Mouse (Mus musculus) mouse embryonic stem cell (cell line): Measurements from ENCODE around the gene Dusp21.

Experiments
- in situ Hi-C, 2 experiments: fragments of 300-500 bp; cut with MboI; formaldehyde crosslinking; loops; 1 replicate in 1 of 2; 3 replicates in 1 of 2; pipeline ENCODE4 v1.14.3; 2019 to 2020; ENCODE audit warnings: low sequenced_read_pairs in 2 of 2, low pct_unique_long_range_greater_than_20kb in 1 of 2, mixed read lengths in 1 of 2; ENCODE audit not compliant: unreplicated experiment in 1 of 2

Gene Dusp21

DNA sequence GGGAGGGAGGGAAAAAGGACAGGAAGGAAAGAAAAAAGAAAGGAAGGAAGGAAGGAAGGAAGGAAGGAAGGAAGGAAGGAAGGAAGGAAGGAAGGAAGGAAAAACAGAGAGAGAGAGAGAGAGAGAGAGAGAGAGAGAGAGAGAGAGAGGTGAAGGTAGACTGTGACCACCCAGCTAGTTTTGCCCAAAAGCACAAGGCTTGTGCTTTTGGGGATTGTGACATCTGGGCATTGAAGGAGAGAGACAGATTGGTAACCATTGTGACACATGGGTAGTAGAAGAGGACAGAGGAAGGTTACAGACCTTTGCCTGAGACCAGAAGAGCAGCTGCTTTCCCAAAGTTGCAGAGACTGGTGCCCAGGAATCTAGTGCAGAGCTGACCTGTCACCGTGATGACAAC lies at the start of gene Dusp21:
Gene Dusp21, plus strand, starts transcription at position 301 of the 400 bp plus-strand sequence.
- in situ Hi-C loops = no loop called here

- in situ Hi-C loops = loop anchor here in 1 of 2 experiments (25.0 kb wide), 2 partner anchors 276 to 624 kb away; no protein-coding TSS in a partner anchor
These were observed 15.2 kb downstream of the Dusp21 start for GRCm38 (mm10) chrX:18160734-18161442.

DNA sequence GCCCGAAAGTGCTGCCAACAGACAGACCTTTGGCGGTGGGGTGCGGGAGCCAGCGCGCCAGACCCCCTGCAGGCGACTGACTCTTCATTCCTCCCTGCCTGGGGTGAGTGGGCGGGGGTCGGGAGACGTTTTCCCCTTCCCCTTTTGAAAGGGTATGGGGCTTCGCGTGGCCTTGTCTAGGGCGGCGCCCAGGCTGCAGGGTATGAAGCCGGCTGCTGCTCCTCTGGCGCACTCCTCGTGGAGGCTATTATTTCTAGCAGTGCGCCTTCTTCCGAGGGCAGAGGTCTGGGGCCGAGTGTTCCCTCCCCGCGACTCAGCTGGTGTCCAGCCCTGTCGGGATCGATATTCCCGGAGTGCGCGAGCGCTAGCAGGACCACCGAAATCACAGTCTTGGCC lies 16.1 kb downstream of the Dusp21 start:
- in situ Hi-C loops = loop anchor here in 1 of 2 experiments (25.0 kb wide), 2 partner anchors 276 to 624 kb away; no protein-coding TSS in a partner anchor

- in situ Hi-C loops = loop anchor here in 1 of 2 experiments (25.0 kb wide), 2 partner anchors 275 to 625 kb away; no protein-coding TSS in a partner anchor
These were observed 16.7 kb downstream of the Dusp21 start, which contains the start of gene Kdm6a for GRCm38 (mm10) chrX:18162192-18162857. TSS of gene Kdm6a (plus strand) at chrX:18162575.

DNA sequence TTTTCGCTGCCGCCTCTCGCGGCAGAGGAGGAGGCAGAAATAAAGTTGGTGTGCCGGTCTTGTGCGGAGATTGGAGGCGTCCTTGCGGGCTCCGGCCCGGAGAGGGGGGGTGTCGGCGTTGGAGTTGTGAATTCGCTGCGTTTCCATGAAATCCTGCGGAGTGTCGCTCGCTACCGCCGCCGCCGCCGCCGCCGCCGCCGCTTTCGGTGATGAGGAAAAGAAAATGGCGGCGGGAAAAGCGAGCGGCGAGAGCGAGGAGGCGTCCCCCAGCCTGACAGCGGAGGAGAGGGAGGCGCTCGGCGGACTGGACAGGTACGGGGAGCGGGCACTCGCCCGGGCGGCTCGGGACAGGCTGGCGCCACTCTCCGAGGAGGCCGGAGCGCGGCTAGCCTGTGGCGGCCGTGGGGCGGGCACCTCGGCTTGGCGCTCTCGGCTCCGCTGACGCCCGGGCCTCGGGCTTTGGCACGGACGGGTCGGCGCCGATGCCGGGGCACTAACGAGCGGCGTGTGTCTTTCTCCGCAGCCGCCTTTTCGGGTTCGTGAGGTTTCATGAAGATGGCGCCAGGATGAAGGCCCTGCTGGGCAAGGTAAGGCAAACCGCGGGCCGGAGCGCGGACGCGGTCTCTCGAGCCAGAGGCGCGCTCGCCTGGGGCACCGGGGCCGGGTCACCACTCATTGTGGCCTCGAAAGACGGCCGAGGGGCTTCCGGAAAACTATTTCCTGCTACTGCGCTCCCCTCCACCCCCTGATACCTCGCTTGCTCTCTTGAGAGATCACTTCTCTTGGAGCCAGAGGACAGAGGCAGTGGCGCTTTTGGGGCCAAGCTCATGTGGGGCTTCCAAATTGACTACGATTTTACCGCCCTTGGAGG lies 17.4 kb downstream of the Dusp21 start:
- in situ Hi-C loops = loop anchor here in 1 of 2 experiments (25.0 kb wide), 2 partner anchors 274 to 626 kb away; no protein-coding TSS in a partner anchor

DNA sequence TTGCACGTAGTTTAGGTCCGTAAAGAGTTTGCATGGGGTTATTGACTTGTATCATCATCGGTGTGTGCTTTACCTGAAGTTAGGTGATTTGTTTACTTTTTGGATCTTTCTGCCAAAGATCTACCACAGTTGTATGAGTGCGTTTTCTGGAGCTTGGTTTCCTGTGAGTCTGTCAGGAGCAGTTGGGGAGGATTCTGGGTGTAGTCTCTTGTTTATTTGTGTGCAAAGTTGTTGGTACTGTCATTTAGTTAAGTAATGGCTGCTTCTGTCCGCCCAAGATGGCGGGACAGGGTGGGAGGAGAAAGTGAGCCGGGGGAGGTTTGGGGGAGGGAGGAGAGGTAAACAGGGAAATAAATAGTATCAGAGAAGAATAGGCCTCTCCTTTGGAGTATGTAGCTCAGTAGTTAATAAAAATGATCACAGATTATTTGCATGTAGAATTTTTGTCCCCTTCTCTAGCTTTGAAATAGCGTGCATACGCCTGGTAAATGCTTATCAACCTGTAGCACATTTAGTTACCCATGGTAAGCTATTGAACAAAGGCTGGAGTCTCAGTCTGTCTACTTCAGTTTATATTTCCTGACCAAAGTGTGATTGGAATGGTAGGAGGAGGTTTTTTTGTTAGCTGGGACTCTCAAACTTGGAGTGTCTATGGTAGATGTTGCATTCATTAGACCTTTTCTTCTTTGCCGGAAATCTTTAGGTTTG lies 18.4 kb downstream of the Dusp21 start:
- in situ Hi-C loops = loop anchor here in 1 of 2 experiments (25.0 kb wide), 2 partner anchors 273 to 627 kb away; no protein-coding TSS in a partner anchor

DNA sequence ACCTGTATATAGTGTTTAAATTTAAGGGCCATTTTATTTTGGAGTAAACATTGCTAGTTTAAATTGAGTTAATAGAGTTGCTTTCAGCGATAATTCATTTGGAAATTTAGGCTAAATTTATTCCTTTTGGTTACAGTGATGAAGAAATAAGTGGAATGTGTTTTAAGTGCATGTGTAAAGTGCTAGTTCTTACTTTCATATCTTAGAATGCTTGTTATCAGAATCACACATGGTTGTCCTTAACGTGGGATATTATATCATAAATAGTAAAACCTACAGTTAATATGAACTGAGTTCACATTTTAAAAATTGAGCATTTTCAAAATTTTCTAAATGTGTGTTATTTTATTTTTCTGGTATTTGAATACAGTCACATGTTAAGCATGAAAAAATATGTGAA lies 19.5 kb downstream of the Dusp21 start:
- in situ Hi-C loops = loop anchor here in 1 of 2 experiments (25.0 kb wide), 2 partner anchors 272 to 628 kb away; no protein-coding TSS in a partner anchor

DNA sequence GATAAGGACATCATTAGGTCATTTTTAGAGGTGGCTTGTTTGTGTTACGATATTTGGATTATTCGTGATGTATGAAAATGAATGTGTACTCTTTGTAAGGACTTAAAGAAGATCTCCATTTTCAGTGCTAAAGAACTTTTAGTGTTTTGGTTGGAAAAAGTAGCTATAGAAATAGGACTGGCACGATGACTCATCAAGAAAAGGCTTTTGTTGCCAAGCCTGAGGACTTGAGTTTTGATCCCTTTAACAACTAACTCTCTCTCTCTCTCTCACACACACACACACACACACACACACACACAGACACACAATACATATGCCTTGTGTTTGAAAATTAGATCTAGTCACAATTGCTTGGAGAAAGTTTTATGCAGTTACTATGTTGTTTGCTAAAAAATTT lies 21.3 kb downstream of the Dusp21 start:
- in situ Hi-C loops = loop anchor here in 1 of 2 experiments (25.0 kb wide), 2 partner anchors 270 to 630 kb away; no protein-coding TSS in a partner anchor

DNA sequence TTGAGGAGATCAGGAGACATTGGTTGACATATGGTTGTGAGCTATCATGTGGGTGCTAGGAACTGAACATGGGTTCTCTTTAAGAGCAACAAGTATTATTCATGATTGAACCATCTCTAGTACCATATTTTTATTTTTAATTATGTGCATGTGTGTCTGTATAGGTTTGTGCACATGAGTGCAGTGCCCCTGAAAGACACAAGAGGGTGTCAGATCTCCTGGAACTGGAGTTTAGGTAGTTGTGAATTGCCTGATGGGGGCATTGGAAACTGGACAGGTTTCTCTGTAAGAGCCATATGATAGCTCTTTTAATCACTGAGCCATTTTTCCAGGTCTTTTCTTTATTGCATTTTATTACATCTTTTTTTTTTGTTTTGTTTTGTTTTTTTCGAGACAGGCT lies 23.3 kb downstream of the Dusp21 start:
- in situ Hi-C loops = loop anchor here in 1 of 2 experiments (25.0 kb wide), 2 partner anchors 268 to 632 kb away; no protein-coding TSS in a partner anchor

- in situ Hi-C loops = loop anchor here in 1 of 2 experiments (25.0 kb wide), 3 partner anchors 112 to 638 kb away; no protein-coding TSS in a partner anchor
These were observed 29.2 kb downstream of the Dusp21 start for GRCm38 (mm10) chrX:18174831-18175230.

- in situ Hi-C loops = loop anchor here in 1 of 2 experiments (25.0 kb wide), 1 partner anchor 109 kb away; no protein-coding TSS in a partner anchor
These were observed 32.1 kb downstream of the Dusp21 start for GRCm38 (mm10) chrX:18177803-18178202.

DNA sequence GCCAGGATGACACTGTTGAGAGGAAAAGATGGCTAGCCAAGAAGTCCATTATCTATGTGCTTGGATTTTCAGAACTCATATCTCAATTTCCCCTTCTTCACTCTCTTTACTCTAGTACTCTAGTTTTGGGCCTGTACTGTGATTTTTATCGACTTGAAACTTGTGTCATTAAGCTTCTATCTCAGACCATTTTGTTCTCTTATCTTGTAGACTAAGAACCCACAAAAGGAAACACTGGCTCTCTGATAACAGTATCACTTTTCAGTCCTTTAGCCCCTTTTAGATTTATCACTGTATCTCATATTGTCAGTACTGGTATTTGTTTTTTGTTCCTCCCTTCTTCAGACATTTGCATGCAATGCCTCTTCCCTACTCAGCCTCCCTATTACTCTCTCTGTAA lies 33.8 kb downstream of the Dusp21 start:
- in situ Hi-C loops = loop anchor here in 1 of 2 experiments (25.0 kb wide), 1 partner anchor 108 kb away; no protein-coding TSS in a partner anchor

GRCm38 (mm10) chrX:18187203-18187602 lies 41.5 kb downstream of the Dusp21 start:
- in situ Hi-C loops = loop anchor here in 1 of 2 experiments (25.0 kb wide), 1 partner anchor 100 kb away; no protein-coding TSS in a partner anchor

DNA sequence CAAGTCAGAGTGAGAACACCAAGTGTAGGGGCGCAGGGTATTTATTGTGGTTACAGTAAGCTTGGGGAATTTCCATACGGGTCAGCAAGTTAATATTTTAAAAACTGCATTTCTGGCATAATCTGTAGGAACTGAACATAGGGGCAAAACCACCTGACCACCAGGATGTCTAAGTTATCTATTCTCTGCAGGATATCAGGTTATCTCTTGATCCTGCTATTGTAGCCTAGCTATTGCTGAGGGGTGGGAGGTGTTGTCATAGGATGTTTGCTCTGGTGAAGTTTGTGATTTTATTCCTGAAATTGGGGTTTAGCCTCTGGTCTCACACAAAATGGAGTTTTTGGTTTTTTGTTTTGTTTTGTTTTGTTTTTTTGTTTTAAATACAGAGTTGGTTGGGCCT lies 42.6 kb downstream of the Dusp21 start:
- in situ Hi-C loops = loop anchor here in 1 of 2 experiments (25.0 kb wide), 1 partner anchor 99 kb away; no protein-coding TSS in a partner anchor
